Mouse (Mus musculus): ENCODE measurements around the gene Rarb. TPM values are rescaled to one million over a fixed set of nuclear protein-coding genes. Genes with fewer than 3 reads are reported as not detected.

Rarb gene
- polyA plus RNA-seq, 1 experiment, result 4.4 TPM

DNA sequence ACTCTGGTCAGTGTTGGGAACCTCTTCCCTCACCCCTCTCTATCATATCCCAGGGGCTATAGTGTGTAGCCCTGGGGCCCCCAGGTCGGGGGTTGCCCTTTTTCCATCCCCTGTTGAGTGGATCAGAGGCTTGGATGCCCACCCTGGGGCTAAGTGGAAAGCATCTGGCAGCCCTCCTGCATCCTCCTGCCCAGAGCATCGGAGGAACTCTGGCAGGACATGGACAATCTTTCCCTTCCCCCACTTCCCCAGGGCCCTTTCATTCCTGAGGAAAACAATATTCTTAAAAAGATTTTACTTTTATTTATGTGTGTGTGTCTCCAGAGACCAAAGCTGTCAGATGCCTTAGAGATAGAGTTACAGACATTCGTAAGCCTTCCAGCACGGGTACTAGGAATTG is 281.5 kb downstream of the Rarb start:
- no peak for DNase-seq (ENCODE audit: low read depth)

DNA sequence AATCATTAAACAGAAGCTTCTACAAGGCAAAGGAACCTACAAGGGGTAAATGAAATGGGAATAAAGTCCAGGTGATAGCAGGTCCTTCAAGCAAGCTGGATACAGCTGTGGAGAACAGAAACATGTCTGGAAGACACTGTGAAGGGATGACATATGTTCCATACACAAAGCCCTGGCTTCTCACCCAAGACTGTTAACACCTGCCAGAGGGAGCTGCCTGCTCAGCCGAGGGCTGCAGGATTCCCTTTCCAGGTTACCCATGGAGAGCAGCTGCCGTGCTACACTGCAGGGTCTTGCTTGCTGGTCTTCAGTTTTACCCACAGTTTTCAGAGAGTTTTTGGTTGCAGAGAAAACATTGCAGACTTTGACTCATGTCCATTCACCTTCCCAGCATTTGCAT is 290.3 kb downstream of the Rarb start:
- DNase-seq (ENCODE audit: low read depth), result no peak

DNA sequence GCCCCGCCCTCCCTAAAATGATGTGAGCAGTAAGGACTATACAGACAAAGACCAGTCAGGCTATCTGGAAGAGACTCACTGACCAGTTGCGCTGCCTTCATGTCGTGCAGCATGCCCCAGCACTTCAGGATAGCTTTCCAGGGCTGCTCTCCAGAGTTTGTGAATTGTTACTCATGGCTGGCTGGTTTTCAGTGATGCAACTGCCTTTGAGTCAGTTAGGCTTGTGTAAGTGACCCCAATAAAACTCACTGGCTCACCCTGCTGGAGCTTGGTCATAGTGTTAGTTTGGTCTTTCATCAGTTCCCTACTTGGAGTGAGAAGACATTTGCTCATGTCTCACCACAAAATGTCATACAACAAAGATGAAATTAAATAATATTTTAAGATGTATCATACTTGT is 292.8 kb downstream of the Rarb start:
- no peak for DNase-seq (ENCODE audit: low read depth)

DNA sequence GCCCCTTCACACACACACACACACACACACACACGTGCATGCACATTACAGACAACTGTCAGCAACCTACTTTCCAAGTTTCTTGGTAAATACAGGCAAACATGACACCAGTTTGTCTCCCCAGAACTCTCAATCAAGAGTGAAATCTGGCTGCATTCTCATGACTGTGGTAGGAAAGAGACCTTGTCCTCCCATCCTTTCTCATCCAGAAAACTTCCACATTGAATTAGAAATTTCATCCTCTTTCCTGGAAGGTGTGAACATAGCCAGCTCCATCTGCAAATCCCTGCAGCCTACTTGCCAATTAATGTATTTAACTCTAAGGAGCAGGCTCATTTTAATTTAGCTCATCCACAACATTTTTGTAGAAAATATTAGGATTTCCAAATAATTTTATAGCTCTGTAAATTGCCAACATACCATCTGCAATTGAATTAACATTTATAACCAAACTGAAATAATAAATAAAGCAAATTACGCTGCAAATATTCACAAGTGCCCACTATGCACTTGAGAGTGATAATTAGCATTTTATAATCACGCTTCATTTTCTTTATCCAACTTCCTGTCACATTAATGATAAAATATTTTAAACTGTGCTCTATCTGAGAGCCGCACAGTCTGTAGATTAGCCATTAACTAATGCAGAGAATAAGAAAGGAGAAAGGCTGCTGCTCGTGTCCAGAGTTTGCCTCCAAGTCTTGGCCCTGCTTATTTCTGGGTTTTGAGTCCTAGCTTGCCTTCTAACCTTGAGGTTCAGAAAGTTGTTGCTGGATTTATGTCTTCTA is 293.6 kb downstream of the Rarb start:
- no peak for DNase-seq (ENCODE audit: low read depth)

DNA sequence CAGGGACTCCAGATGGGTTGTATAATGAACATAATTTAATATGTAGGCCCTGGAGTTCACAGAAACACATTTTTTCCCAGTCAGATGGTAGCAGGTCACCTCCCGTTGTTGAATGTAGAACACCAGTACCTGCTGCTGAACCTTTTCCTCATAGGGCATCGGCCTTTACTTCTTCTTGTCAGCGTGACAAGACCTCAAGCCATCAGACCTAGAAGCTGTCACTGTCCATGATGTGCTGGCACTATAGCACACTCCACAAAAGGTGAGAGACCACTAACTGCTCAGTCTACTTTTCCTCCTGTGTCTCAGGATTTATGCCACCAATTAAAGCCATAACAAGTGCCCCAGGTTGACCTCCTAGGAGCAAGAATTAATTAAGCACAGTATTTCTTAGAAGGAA is 296.1 kb downstream of the Rarb start:
- no peak for DNase-seq (ENCODE audit: low read depth)

DNA sequence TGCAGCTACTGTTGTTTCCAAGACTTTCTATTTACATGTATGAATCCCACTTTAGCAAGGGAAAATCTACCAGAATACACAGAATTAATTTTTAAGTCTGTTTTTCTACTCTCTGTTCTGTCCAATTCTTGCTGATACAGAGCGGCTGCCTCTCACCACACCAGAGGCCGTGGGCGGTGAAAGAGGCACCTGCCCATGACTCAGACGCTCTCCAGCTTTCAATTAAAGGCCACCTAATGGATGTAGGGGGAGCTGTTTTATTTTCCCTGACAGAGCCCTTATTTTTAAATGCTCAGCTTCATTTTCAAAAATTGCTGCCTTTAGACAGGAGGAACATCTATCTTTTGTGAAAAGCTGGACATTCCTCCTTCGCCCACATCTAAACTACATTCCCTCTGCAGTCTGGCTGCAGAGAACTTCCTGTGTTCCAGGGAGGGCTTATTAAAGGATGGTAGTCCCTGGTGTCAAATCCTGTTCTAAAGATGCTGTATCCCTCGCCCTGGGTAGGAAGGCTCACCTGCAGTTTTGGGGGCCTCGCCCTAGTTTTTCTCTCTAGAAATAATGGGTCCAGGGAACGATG is 299.3 kb downstream of the Rarb start:
- no peak for DNase-seq (ENCODE audit: low read depth)

DNA sequence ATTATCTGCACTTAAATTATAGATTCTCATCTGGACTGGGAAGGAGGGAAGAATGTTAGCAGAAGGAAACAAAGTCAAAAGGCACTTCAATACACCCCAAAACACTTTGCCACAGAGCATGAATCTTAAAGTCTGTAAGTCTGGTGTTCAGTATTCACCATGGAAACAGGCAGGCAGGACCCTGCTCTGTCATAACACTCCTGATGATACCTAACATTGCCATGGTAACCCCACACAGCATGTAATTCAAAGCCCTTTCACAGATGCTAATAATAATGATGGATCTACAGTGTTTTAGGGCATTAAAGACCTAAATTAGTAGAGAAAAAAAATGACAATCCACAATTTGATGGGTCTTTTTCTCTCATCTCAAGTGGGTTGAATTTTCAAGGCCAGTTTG is 301.0 kb downstream of the Rarb start:
- no peak for DNase-seq (ENCODE audit: low read depth)

DNA sequence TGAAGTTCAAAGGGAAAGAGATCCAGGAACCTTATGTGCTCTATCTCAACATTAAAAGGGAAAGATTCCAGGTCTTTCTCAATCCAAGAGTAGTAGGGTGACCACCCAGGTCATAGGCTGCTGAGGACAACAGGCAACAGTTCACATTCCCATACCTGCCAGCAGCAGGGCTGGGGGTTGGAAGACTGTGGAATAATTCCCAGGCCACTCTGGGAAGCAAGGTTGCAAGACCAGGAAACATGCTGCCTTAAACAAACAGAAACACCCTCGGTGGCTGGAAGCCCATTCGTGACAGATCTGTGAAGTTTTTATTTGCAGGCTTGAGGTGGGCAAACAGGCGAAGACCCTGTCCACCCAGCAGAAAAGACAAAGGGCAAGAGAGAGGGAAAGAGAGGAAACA is 303.2 kb downstream of the Rarb start:
- DNase-seq (ENCODE audit: low read depth), result no peak

DNA sequence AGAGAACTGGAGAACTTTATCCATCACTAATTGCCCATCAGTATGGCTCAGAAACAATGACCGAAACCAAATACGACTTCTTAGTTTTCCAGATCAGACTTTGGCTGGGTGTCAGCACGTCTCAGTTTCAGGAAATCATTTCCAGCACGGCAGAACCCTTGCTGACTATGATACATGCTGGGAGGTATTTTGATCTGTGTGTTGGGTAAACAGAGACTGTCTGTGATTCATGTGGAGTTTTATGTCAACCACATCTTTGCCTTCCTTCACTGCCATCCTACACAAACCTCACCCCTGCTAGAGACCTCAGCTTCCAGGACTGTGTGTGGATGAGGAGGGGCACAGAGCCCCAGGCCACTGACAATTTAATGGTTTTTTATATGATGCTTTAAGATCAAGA is 308.4 kb downstream of the Rarb start:
- no peak for DNase-seq (ENCODE audit: low read depth)

DNA sequence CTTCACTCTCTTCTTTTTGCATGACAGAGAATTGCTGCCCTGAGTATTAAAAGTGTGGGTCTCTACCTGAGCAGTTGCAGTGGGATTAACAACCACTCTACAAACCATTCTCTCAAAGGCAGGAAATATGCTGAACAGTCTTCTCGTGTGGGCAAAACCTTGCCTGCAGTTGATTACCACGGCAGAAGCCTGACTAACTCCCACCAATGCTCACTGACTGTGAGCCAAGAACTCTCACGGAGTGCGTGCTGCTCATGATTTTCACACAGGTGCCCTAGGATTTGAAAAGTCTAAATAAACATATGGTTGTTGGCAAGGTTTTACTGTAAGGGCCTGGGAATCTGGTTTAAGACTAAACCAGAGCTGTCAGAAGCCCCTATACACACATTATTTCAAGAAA is 309.1 kb downstream of the Rarb start:
- DNase-seq (ENCODE audit: low read depth), result no peak

DNA sequence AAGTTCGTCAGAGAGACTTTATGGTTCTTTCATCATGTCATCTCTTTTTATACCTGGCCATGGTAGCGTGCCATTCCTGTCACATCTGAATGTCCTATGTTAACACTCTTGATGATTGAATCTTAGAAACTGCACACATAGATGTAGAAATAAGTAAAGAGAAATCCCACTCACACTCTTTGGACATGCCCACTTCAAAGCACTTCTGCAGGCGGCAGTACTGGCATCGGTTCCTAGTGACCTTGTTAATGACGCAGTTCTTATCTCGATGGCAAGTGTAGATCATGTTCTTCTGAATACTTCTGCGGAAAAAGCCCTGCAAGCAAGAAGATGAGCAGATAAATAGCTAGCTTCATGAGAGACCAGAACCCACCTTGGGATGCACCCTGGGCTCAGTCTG is 310.2 kb downstream of the Rarb start:
- no peak for DNase-seq (ENCODE audit: low read depth)

DNA sequence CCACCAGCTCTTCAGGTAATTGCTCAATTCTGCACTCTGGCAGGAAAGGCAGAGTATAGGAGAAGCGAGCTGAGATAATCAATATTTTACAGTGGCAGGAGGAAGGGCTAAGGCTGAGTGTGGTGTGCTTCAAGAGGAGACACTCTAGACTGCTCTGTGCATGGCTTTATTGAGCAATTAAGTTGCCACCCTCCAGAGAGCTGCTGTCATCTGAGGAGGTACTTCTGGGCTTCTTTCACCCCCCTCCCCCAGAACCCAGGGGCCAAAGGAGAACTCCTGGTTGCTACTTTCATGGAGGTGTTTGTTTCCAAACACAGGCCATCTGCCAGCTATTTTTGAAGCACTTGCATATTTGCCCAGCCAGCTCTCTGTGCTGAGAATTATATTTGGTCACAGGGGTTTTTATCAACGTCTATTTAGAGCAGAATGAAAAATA is 321.7 kb downstream of the Rarb start:
- no peak for DNase-seq (ENCODE audit: low read depth)

DNA sequence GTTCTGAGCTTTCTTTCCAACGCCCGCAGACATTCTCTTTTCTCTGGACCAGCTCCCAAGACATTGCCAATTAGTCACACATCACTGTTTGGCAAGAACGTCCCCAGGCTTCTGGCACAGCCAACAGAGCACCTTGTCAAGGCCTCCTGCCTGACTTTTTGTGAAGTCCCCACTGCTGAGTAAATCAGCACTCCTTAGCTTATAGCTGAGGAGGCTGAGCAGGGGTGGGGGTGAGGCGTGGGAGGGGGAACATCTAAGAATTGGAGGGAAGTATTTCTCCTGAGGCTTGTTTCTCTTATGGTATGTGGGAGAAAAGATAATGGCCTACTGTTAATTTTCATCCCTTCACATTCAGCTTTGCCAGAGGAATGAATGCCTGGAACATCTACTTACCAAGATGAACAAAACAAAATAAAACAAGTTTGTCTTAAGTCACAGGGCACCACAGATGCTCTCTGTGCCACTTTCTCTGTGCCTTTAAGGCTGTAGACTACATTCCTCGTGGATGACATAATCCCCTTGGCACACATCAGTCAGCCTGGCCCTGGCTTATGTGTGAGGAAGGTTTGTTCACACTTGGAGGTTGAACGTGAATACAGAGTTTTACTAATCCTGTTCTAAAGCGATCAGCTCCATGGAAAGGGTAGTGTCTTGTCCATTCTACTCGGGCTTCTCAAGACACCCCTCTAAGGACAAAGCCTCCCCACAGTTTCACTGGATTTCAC is 335.1 kb downstream of the Rarb start:
- DNase-seq (ENCODE audit: low read depth), result peak; percentile 83

DNA sequence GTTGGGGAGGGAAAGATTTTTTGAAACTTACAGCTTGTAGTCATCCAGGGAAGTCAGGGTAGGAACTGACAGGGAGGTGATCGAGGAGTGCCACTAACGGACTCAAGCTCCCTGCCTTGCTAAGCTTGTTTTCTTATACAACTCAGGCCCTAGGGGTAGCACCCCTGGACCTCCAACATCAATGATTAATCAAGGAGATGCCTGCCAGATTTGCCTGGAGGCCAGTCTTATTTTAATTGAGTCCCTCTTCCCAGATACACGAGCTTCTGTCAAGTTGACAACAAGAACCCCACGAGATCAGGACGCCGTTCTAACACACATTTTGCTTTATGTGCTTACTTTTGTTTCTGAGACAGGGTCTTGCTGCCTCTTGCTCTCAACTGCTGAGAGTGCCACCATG is 338.3 kb downstream of the Rarb start:
- no peak for DNase-seq (ENCODE audit: low read depth)

DNA sequence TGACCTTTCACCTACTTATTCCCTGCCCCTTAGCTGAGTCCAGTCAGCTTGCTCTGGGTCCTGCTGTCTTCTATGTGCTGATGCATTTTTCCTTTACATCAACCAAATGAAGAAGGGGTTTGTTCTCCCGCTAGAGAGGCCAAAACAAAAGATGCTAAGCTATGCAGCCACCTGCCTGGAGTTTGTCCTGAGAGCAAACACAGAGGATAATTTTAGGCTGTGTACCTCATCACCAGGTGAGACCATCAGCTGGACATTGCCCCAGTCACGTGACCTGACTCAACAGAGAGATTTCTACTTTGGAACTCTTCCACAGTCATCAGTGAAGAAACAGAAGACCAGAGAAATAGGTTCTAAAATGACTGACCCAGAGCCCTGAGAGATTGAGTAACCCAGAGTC is 339.4 kb downstream of the Rarb start:
- no peak for DNase-seq (ENCODE audit: low read depth)

DNA sequence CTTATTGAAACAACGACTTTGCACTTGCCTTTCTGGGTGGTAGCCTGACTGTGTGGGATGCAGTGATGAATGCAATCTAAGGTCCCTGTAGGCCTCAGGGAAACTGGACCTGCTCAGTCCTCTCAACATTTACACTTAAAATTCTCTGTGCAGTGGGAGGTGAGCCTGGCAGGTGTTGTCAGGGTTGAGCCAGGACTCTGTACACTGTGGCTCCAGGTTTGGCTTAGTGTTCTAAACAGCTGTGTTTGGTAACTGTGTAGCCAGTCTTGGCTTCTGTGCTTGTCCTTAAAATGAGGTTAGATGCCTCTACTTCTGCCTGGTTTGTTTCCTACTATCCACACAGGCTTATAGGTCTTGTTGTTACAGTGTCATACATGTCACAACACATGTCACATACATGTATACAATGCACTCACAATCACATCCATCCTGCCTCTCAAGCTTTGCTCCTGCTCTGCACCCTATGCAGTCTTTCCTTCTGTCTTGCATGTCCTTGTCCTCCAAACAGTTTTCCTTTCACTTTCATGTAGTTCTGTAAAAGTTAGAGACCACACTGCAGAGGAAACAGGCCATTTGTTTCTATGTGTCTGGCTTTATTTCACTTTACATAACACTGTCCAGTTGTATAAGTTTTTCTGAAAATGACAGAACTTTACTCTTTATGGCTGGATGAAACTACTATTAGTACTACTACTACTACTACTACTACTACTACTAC is 340.2 kb downstream of the Rarb start:
- peak; percentile 38 for DNase-seq (ENCODE audit: low read depth)

DNA sequence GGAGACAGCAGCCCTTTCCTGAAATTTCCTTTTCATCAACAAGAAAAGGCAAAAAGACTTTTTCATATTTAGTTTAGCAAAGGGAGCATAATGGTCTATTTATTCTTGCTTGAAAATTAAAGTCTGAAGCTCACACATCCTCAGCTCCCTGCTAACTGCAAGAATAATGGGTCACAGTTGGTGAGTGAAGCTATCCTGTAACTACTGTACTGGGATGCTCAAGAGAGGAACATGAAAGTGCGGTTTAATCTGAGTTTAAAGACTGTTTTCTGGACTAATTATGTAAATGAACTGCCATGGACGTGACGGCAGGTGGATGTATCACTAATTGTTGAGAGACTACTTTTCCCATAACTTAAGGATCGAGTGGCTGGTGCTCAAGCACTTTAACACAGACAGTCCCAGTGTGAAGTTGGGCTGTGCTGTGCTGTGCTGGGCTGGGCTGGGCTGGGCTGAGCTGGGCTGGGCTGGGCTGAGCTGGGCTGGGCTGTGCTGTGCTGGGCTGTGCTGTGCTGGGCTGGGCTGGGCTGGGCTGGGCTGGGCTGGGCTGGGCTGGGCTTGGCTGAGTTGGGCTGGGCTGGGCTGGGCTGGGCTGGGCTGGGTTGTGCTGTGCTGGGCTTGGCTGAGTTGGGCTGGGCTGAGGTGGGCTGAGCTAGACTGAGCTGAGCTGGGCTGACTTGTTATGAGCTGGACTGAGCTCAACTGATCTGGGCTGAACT is 370.5 kb downstream of the Rarb start:
- DNase-seq (ENCODE audit: low read depth), result no peak

DNA sequence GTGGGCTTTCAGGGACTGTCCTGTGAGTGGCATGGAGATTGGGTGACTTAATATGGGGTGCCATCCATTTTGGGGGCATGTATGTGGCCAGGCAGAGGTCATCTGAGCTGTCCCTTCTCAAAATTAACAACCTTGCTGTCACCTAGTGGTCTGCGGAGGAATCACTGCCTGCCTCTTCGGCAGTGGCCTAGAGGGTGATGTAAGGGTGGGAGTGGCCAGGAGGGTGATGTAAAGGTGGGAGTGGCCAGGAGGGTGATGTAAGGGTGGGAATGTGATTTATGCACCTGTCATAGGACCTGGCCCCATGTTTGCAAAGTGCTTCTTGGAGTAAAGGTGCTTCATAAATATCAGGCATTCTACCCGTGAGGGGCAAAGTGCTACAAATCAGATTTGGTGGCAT is 371.4 kb downstream of the Rarb start:
- DNase-seq (ENCODE audit: low read depth), result no peak

DNA sequence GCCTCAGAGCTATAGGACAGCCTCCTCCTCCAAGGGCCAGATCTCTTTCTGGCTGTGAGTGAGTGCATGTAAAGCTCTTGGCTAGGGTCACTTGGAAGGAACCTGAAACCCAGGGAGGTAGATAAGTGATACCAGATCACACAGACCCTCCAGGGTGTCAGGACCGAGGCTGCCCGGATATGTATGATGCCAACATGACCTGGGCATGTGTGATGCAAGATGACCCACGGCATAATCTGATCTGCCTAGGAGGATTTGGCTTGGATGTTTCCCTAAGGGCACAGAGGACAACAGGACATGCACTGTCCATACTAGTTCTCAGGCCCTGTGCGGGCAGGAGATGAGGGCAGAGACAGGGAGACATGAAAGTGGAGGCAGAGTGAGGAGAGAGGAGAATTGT is 374.1 kb downstream of the Rarb start:
- no peak for DNase-seq (ENCODE audit: low read depth)

DNA sequence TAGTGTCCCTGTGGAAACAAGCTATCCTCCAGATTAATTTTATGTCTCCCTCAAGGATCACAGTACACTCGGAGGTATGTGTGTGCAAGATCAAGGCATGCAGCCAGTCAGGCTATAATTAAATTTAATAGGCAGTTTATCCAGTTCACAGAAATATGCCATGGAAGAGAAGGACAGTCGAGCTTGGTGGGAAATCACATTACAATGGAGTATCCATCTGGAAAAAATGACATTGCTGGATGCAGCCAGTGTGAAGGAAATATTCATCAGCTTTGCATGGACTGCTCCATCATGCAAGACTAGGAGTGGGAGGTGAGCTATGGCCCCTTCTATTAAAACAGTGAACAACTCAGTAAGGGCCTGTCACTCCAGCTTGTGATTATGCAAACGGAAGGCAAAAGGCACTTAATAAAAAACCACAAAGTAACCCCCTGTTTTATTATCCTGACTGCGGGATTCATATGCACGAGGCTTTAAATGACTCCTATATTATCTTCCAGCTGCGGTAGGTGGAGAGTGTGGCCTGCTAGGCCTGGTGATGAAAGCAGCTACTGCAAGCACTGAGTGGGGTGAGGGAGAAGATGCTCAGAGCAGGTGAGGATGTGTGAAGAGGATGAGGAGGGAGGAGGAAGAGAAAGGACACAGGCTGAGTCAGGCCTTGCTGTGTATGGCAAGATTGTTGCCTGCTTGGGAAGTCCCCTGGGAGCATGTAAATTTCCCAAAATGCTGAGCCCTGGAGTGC is 379.4 kb downstream of the Rarb start:
- no peak for DNase-seq (ENCODE audit: low read depth)

DNA sequence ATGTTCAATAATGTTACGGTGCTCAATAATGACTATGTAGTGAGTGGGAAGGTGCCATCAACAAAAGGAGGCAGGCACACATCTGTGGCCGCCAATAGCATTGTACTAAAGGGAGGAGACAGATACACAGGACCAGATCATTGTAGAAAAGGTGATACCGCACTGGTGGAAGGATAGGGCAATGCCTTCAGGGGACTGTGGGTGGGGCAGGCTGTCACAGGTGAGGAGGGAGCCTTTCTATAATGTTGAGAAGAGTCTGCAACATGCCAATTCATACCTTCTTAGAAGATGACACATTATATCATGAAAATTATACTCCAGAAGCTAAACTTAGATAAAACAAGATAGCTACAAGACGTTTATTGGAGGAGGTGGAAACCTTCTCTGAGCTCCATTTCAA is 381.6 kb downstream of the Rarb start:
- no peak for DNase-seq (ENCODE audit: low read depth)

Data from gonadal fat pad, adult 2 months (tissue).